Mouse (Mus musculus): ENCODE data around the gene Nop56. TPM values are rescaled to one million over a fixed set of nuclear protein-coding genes. Genes with fewer than 3 reads are reported as not detected.

The Nop56 gene
- total RNA-seq (2021), result 100 to 1,000 TPM; 122 to 153 TPM
- long read RNA-seq, transcript Nop56-202 (12 exons, 1,877 nt), result major isoform, 23 of 51 reads
- long read RNA-seq, partial matches to known transcripts, result 9 of 51 reads
- long read RNA-seq, other reads (novel, unspliced or antisense), result 17 of 51 reads

GRCm38 (mm10) chr2:130274149-130274861 is at the start of gene Nop56:
Gene Nop56, plus strand, starts transcription at chr2:130274430.
- peak; percentile 99 to 100 for DNase-seq (ENCODE audit: low spot score in 2 of 2)

- peak in 1 of 2 experiments; percentile 70 for DNase-seq (ENCODE audit: low spot score in 2 of 2)
Observed at GRCm38 (mm10) chr2:130246912-130247311, 27.3 kb upstream of the Nop56 start.

GRCm38 (mm10) chr2:130248226-130248625 is 26.0 kb upstream of the Nop56 start:
- DNase-seq (ENCODE audit: low spot score in 2 of 2), result no peak

GRCm38 (mm10) chr2:130256762-130257161 is 17.5 kb upstream of the Nop56 start:
- DNase-seq (ENCODE audit: low spot score in 2 of 2), result peak in 1 of 2 experiments; percentile 42

- no peak for DNase-seq (ENCODE audit: low spot score in 2 of 2)
Observed at GRCm38 (mm10) chr2:130260822-130261221, 13.4 kb upstream of the Nop56 start.

- no peak for DNase-seq (ENCODE audit: low spot score in 2 of 2)
Observed at GRCm38 (mm10) chr2:130261914-130262313, 12.3 kb upstream of the Nop56 start.

- DNase-seq (ENCODE audit: low spot score in 2 of 2), result no peak
Observed at GRCm38 (mm10) chr2:130262398-130262797, 11.8 kb upstream of the Nop56 start.

GRCm38 (mm10) chr2:130265520-130265919 is 8.7 kb upstream of the Nop56 start:
- no peak for DNase-seq (ENCODE audit: low spot score in 2 of 2)

- DNase-seq (ENCODE audit: low spot score in 2 of 2), result no peak
Observed at GRCm38 (mm10) chr2:130268074-130268473, 6.2 kb upstream of the Nop56 start.

- DNase-seq (ENCODE audit: low spot score in 2 of 2), result no peak
Observed at GRCm38 (mm10) chr2:130273732-130274131, 498 bp upstream of the Nop56 start.

- no peak for DNase-seq (ENCODE audit: low spot score in 2 of 2)
Observed at GRCm38 (mm10) chr2:130274862-130275261, 632 bp downstream of the Nop56 start.

GRCm38 (mm10) chr2:130275649-130276048 is 1.4 kb downstream of the Nop56 start:
- peak in 1 of 2 experiments; percentile 59 for DNase-seq (ENCODE audit: low spot score in 2 of 2)

- no peak for DNase-seq (ENCODE audit: low spot score in 2 of 2)
Observed at GRCm38 (mm10) chr2:130279600-130280091, 5.4 kb downstream of the Nop56 start.

- peak; percentile 51 to 76 for DNase-seq (ENCODE audit: low spot score in 2 of 2)
Observed at GRCm38 (mm10) chr2:130280224-130280623, 6.0 kb downstream of the Nop56 start.

GRCm38 (mm10) chr2:130280818-130281217 is 6.6 kb downstream of the Nop56 start:
- DNase-seq (ENCODE audit: low spot score in 2 of 2), result peak; percentile 57 to 86

- DNase-seq (ENCODE audit: low spot score in 2 of 2), result peak; percentile 86 to 93
Observed at GRCm38 (mm10) chr2:130283854-130284654, 9.8 kb downstream of the Nop56 start, which contains the start of gene Idh3b. Gene Idh3b, minus strand, starts transcription at chr2:130284547.

GRCm38 (mm10) chr2:130289086-130289485 is 14.9 kb downstream of the Nop56 start:
- no peak for DNase-seq (ENCODE audit: low spot score in 2 of 2)

GRCm38 (mm10) chr2:130291434-130291833 is 17.2 kb downstream of the Nop56 start:
- DNase-seq (ENCODE audit: low spot score in 2 of 2), result peak; percentile 62 to 90

- DNase-seq (ENCODE audit: low spot score in 2 of 2), result no peak
Observed at GRCm38 (mm10) chr2:130293009-130293408, 18.8 kb downstream of the Nop56 start.

- DNase-seq (ENCODE audit: low spot score in 2 of 2), result peak in 1 of 2 experiments; percentile 36
Observed at GRCm38 (mm10) chr2:130293486-130293885, 19.3 kb downstream of the Nop56 start.

- no peak for DNase-seq (ENCODE audit: low spot score in 2 of 2)
Observed at GRCm38 (mm10) chr2:130294218-130294935, 20.1 kb downstream of the Nop56 start.
